Mouse (Mus musculus): ENCODE data around the gene Daxx. TPM values are rescaled to one million over a fixed set of nuclear protein-coding genes. Genes with fewer than 3 reads are reported as not detected.

The Daxx gene
- polyA plus RNA-seq, 1 experiment from 2014 or later: 52.9 TPM

DNA sequence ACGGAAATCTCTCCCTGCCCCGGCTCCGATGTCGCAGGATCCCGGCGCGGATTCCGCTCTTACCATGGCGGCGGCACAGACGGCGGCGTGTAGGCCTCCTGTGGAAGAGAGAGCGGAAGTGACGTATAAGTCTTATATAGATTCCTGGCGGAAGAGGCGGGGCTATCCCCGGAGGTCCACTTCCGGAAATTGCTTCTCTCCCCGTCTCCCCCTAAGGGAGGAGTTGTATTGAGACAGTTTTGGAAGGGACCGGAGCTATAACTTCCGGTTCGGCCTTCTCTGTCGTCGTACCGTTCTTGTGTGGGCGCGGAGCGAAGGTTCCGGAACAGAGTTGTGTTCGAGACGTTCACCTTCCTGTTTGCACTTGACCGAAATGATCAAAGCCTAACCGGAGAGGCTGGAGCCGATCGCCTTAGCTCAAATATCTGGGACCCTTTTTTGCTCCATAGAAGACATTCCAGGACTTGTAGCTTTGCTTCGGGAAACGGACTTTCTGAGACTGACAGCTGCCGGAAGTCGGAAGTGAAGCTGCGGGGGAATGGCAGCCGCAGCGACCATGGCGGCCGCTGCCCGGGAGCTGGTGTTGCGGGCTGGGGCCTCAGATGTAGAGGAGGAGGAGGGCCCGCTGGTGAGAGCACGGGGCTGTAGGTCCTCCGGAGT is 46.5 kb downstream of the Daxx start, which contains the start of the genes Vps52 and Rps18:
Gene Vps52 (plus strand): TSS at position 258 of the 660 bp plus-strand sequence.
Gene Rps18 (minus strand): TSS at position 447 of the 660 bp plus-strand sequence.
- DNase-seq (ENCODE audit: low spot score): peak; percentile 98
- H3K36me3 ChIP-seq: peaks cover 62% of the 10 kb centered on the region
- H3K9me3 ChIP-seq: no peaks in the 10 kb centered on the region
- H3K4me3 ChIP-seq: peak within 1 kb of the TSS; percentile 100
- peaks cover 44% of the 10 kb centered on the region for H3K4me1 ChIP-seq
- under 1% methylated on average over 50 of the region's 50 CpGs for WGBS
- H3K27me3 ChIP-seq (ENCODE audit: insufficient read depth, poor library complexity, severe bottlenecking): no peaks in the 10 kb centered on the region
- peak within 1 kb of the TSS; percentile 98 for H3K27ac ChIP-seq

DNA sequence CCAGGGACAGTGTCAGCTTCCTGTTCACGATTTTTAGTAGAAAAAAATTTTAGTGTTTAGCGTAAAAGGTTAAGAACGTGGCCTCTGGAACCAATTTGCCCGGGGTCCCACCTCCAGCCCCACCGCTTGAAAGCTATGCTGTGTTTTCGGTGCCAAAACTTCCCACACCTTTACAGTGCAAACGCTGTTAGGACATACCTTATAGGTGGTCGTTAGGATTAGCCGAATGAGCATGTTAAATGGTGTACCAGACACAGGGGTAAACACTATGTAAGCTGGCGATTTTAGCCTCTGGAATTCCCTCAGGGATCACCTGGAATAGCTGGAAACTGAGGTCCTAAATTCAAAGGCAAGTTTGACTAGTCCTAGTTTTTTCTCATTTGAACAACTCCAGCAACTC is 47.1 kb downstream of the Daxx start:
- Histone ChIP-seq H3K4me1 (peaks cover 38% of the 10 kb centered on the region), H3K9me3 (no peaks in the 10 kb centered on the region), H3K4me3 (peak overlapping the region; percentile 100), H3K27me3 (ENCODE audit: insufficient read depth, poor library complexity, severe bottlenecking) (no peaks in the 10 kb centered on the region), H3K27ac (peak overlapping the region; percentile 98), H3K36me3 (peaks cover 68% of the 10 kb centered on the region)
- 8% methylated on average over 10 of the region's 10 CpGs for WGBS
- DNase-seq (ENCODE audit: low spot score): no peak

DNA sequence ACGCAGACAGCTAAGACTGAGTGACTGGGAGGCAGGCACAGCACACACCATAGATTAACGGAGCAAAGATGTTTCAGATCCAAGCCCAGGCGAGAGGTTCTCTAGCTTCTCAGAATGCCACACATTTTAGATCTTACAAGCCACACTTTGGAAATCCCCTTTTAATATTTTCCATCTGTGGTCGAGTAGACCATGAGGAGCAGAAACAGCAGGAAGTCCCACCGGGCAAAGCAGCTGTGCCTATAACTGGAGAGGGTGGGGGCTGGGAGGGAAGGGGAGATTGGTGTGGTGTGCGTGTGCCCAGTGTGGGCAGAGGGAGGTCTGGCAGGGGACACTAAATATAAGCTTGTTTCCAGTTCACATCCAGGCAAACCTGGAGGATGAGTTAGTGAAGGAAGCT is 48.3 kb downstream of the Daxx start:
- DNase-seq (ENCODE audit: low spot score): no peak
- 90% methylated on average over 6 of the region's 6 CpGs for WGBS
- H3K36me3 ChIP-seq: peaks cover 70% of the 10 kb centered on the region

DNA sequence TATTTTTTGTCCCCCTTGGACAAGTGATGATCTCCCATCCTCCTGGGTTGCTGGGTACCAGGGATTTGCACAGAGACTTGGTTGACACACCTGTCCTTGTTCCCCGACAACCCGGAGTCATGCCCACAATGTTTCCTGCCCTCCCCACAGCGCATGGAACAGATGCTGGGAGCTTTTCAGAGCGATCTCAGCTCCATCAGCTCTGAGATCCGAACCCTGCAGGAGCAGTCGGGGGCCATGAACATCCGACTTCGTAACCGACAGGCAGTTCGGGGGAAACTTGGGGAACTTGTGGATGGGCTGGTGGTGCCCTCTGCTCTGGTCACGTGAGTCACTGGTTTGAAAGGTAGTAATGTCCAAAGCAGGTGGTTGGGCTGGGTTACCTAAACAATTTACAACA is 49.2 kb downstream of the Daxx start:
- H3K36me3 ChIP-seq: peaks cover 70% of the 10 kb centered on the region
- 91% methylated on average over 11 of the region's 11 CpGs for WGBS
- H3K4me1 ChIP-seq: peaks cover 18% of the 10 kb centered on the region
- H3K4me3 ChIP-seq: no peak overlapping the region
- H3K9me3 ChIP-seq: no peaks in the 10 kb centered on the region
- no peak overlapping the region for H3K27ac ChIP-seq
- DNase-seq (ENCODE audit: low spot score): no peak
- H3K27me3 ChIP-seq (ENCODE audit: insufficient read depth, poor library complexity, severe bottlenecking): no peaks in the 10 kb centered on the region

More for the DNA sequence above, 48.3 kb downstream of the Daxx start:
- Histone ChIP-seq H3K27me3 (ENCODE audit: insufficient read depth, poor library complexity, severe bottlenecking) (no peaks in the 10 kb centered on the region), H3K9me3 (no peaks in the 10 kb centered on the region), H3K27ac (no peak overlapping the region), H3K4me3 (no peak overlapping the region), H3K4me1 (peaks cover 27% of the 10 kb centered on the region)

DNA sequence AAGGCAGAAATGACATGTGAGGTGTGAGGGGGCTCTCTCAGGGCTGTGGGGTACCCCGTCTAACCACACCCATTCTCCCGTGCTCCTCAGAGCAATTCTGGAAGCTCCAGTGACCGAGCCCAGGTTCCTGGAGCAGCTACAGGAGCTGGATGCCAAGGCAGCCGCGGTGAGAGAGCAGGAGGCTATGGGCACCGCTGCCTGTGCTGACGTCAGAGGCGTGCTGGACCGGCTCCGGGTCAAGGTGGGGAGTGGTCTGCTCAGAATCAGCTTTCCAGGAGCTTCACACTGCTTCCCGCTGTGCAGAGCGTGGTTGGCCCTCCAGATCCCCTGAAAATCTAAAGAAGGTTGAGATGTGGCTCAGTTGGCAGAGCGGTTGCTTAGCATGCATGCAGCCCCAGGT is 49.9 kb downstream of the Daxx start:
- DNase-seq (ENCODE audit: low spot score): no peak
- H3K4me3 ChIP-seq: no peak overlapping the region
- H3K27me3 ChIP-seq (ENCODE audit: insufficient read depth, poor library complexity, severe bottlenecking): no peaks in the 10 kb centered on the region
- H3K36me3 ChIP-seq: peaks cover 70% of the 10 kb centered on the region
- H3K27ac ChIP-seq: no peak overlapping the region
- no peaks in the 10 kb centered on the region for H3K9me3 ChIP-seq
- 94% methylated on average over 13 of the region's 13 CpGs for WGBS
- peaks cover 11% of the 10 kb centered on the region for H3K4me1 ChIP-seq

DNA sequence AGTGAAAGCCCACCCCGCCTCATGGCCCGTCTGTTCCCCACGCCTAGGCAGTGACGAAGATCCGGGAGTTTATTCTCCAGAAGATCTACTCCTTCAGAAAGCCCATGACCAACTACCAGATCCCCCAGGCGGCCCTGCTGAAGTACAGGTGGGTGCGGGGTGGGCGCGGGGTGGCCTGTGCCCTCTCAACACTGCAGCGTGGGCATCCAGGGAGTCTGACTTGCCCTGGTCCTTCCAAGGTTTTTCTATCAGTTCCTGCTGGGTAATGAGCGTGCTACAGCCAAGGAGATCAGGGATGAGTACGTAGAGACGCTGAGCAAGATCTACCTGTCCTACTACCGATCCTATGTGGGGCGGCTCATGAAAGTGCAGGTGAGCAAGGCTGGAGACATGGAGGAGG is 50.7 kb downstream of the Daxx start:
- Histone ChIP-seq H3K27ac (no peak overlapping the region), H3K27me3 (ENCODE audit: insufficient read depth, poor library complexity, severe bottlenecking) (no peaks in the 10 kb centered on the region), H3K36me3 (peaks cover 69% of the 10 kb centered on the region), H3K4me1 (peaks cover 5% of the 10 kb centered on the region), H3K4me3 (no peak overlapping the region), H3K9me3 (no peaks in the 10 kb centered on the region)
- no peak for DNase-seq (ENCODE audit: low spot score)
- WGBS: 91% methylated on average over 15 of the region's 15 CpGs

DNA sequence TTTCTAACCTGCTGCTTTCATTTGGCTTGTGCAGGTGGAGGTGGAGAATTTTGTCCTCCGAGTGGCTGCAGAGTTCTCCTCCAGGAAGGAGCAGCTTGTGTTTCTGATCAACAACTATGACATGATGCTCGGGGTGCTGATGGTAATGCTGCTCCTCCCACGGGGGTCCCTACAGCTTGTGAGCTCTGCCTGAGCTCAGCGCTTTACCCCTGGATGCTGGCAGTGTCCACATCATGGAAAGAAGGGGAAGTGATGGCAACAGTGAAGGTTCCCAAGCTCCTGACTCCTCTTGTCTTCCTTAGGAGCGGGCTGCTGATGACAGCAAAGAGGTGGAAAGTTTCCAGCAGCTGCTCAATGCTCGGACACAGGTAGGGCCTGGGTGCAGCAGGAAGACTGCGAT is 53.7 kb downstream of the Daxx start:
- no peak for DNase-seq (ENCODE audit: low spot score)
- Histone ChIP-seq H3K36me3 (peaks cover 85% of the 10 kb centered on the region), H3K4me3 (no peak overlapping the region), H3K27ac (no peak overlapping the region), H3K4me1 (no peaks in the 10 kb centered on the region), H3K9me3 (no peaks in the 10 kb centered on the region), H3K27me3 (ENCODE audit: insufficient read depth, poor library complexity, severe bottlenecking) (no peaks in the 10 kb centered on the region)
- 89% methylated on average over 7 of the region's 7 CpGs for WGBS

Small RNAs within 50 kb of the gene (microRNA-seq; reads per million reads assigned to microRNA genes)
- gene Gm27740: not detected

Other genes with a start within 250 kb of the Daxx start
- 281 and 336 TPM in 2 replicates for gene Hnrnpm, start 222.6 kb upstream of the Daxx start, polyA plus RNA-seq (2016; fragmentation: Nextera tagmentation; extraction: Ambion mirVana)
- gene March2, start 190.7 kb upstream of the Daxx start, polyA plus RNA-seq (2016; fragmentation: Nextera tagmentation; extraction: Ambion mirVana): 65.8 and 73.1 TPM in 2 replicates
- gene Rab11b, start 148.9 kb upstream of the Daxx start, polyA plus RNA-seq (2016; fragmentation: Nextera tagmentation; extraction: Ambion mirVana): 316 and 329 TPM in 2 replicates
- 7.4 and 19.8 TPM in 2 replicates for gene Angptl4, start 127.6 kb upstream of the Daxx start, polyA plus RNA-seq (2016; fragmentation: Nextera tagmentation; extraction: Ambion mirVana)
- 37.1 and 47.9 TPM in 2 replicates for gene Kank3, start 98.9 kb upstream of the Daxx start, polyA plus RNA-seq (2016; fragmentation: Nextera tagmentation; extraction: Ambion mirVana)
- gene Rps28, start 84.9 kb upstream of the Daxx start, polyA plus RNA-seq (2016; fragmentation: Nextera tagmentation; extraction: Ambion mirVana): 576 and 657 TPM in 2 replicates
- 482 and 487 TPM in 2 replicates for gene Ndufa7, start 84.8 kb upstream of the Daxx start, polyA plus RNA-seq (2016; fragmentation: Nextera tagmentation; extraction: Ambion mirVana)
- gene Cd320, start 66.3 kb upstream of the Daxx start, polyA plus RNA-seq (2016; fragmentation: Nextera tagmentation; extraction: Ambion mirVana): 61.6 and 75.7 TPM in 2 replicates
- not detected in 2 replicates for gene Gm7029, start 35.6 kb upstream of the Daxx start, polyA plus RNA-seq (2016; fragmentation: Nextera tagmentation; extraction: Ambion mirVana)
- gene Kifc1, start 18.8 kb upstream of the Daxx start, polyA plus RNA-seq (2016; fragmentation: Nextera tagmentation; extraction: Ambion mirVana): 3.6 and 5.2 TPM in 2 replicates
- gene Platr17, start 4.3 kb upstream of the Daxx start, polyA plus RNA-seq (2016; fragmentation: Nextera tagmentation; extraction: Ambion mirVana): 0.28 and 0.73 TPM in 2 replicates
- 13.9 and 20.5 TPM in 2 replicates for gene Tapbp, start 6.5 kb downstream of the Daxx start, polyA plus RNA-seq (2016; fragmentation: Nextera tagmentation; extraction: Ambion mirVana)
- 16.0 and 17.3 TPM in 2 replicates for gene Zbtb22, start 6.5 kb downstream of the Daxx start, polyA plus RNA-seq (2016; fragmentation: Nextera tagmentation; extraction: Ambion mirVana)
- 37.1 and 44.2 TPM in 2 replicates for gene Rgl2, start 20.1 kb downstream of the Daxx start, polyA plus RNA-seq (2016; fragmentation: Nextera tagmentation; extraction: Ambion mirVana)
- 161 and 198 TPM in 2 replicates for gene Pfdn6, start 30.9 kb downstream of the Daxx start, polyA plus RNA-seq (2016; fragmentation: Nextera tagmentation; extraction: Ambion mirVana)
- gene Wdr46, start 31.2 kb downstream of the Daxx start, polyA plus RNA-seq (2016; fragmentation: Nextera tagmentation; extraction: Ambion mirVana): 35.8 and 48.1 TPM in 2 replicates
- gene B3galt4, start 42.1 kb downstream of the Daxx start, polyA plus RNA-seq (2016; fragmentation: Nextera tagmentation; extraction: Ambion mirVana): 5.9 and 7.1 TPM in 2 replicates
- 47.1 and 47.5 TPM in 2 replicates for gene Vps52, start 46.4 kb downstream of the Daxx start, polyA plus RNA-seq (2016; fragmentation: Nextera tagmentation; extraction: Ambion mirVana)
- gene Rps18, start 46.6 kb downstream of the Daxx start, polyA plus RNA-seq (2016; fragmentation: Nextera tagmentation; extraction: Ambion mirVana): 1,115 and 1,297 TPM in 2 replicates
- 13.0 and 16.2 TPM in 2 replicates for gene H2-K1, start 90.9 kb downstream of the Daxx start, polyA plus RNA-seq (2016; fragmentation: Nextera tagmentation; extraction: Ambion mirVana)
- gene Ring1, start 115.3 kb downstream of the Daxx start, polyA plus RNA-seq (2016; fragmentation: Nextera tagmentation; extraction: Ambion mirVana): 14.4 and 15.8 TPM in 2 replicates
- gene H2-Ke6, start 118.6 kb downstream of the Daxx start, polyA plus RNA-seq (2016; fragmentation: Nextera tagmentation; extraction: Ambion mirVana): 32.4 and 36.4 TPM in 2 replicates
- gene Slc39a7, start 122.3 kb downstream of the Daxx start, polyA plus RNA-seq (2016; fragmentation: Nextera tagmentation; extraction: Ambion mirVana): 160 and 180 TPM in 2 replicates
- 31.4 and 40.6 TPM in 2 replicates for gene Rxrb, start 122.4 kb downstream of the Daxx start, polyA plus RNA-seq (2016; fragmentation: Nextera tagmentation; extraction: Ambion mirVana)
- gene Col11a2, start 130.0 kb downstream of the Daxx start, polyA plus RNA-seq (2016; fragmentation: Nextera tagmentation; extraction: Ambion mirVana): 0.38 and 1.0 TPM in 2 replicates
- 0.62 and 0.84 TPM in 2 replicates for gene H2-Oa, start 182.9 kb downstream of the Daxx start, polyA plus RNA-seq (2016; fragmentation: Nextera tagmentation; extraction: Ambion mirVana)
- 4.2 and 7.1 TPM in 2 replicates for gene H2-DMa, start 210.1 kb downstream of the Daxx start, polyA plus RNA-seq (2016; fragmentation: Nextera tagmentation; extraction: Ambion mirVana)
- 77.6 and 101 TPM in 2 replicates for gene Brd2, start 213.2 kb downstream of the Daxx start, polyA plus RNA-seq (2016; fragmentation: Nextera tagmentation; extraction: Ambion mirVana)
- 0.18 TPM in 1 of 2 replicates, not detected in the other for gene H2-DMb2, start 233.9 kb downstream of the Daxx start, polyA plus RNA-seq (2016; fragmentation: Nextera tagmentation; extraction: Ambion mirVana)
- 0.23 and 0.29 TPM in 2 replicates for gene H2-DMb1, start 243.7 kb downstream of the Daxx start, polyA plus RNA-seq (2016; fragmentation: Nextera tagmentation; extraction: Ambion mirVana)